Mouse (Mus musculus) thymus, adult 2 months (tissue): Measurements from ENCODE around the gene D7Ertd443e.

Source experiments
- CTCF ChIP-seq: fragments of 200-500 bp; IDR thresholded peaks from 2 replicates; pipeline ENCODE4 v1.5.1; 2012; ENCODE audit warnings: mild to moderate bottlenecking, control low read depth, low read length, moderate library complexity, borderline replicate concordance; ENCODE audit not compliant: control insufficient read depth, poor library complexity, insufficient read depth; ENCODE audit errors: extremely low read depth
- POLR2A ChIP-seq: fragments of 200-500 bp; IDR thresholded peaks from 2 replicates; pipeline ENCODE4 v1.6.1; 2012; ENCODE audit warnings: mild to moderate bottlenecking, low read length, control low read depth, moderate library complexity; ENCODE audit not compliant: control insufficient read depth, poor library complexity, insufficient read depth; ENCODE audit errors: extremely low read depth

DNA sequence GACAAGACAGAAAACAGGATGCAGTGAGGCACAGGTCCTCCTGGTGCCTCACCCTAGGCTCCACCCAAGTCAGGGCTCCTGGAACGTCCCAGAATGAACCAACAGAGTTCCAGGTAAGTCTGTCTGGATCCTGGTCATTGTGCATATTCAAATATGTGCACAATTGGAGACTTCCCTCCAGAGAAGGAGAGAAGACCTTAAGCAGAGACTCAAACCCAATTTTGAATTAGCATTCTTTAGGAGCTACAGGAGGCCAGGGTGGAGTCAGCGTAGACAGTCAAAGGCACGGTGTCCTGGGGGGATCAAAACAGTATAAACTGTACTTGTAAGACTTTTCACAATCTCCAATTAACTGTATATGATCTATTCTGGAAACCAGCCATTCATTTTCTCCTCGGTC is 113.0 kb downstream of the D7Ertd443e start:
- TF ChIP-seq CTCF (no peak), POLR2A (no peak)
